Mouse (Mus musculus): ENCODE measurements around the gene Atf7. TPM values are rescaled to one million over a fixed set of nuclear protein-coding genes. Genes with fewer than 3 reads are reported as not detected.
A peak's percentile ranks its signal among the peaks of the same experiment; 100 is the strongest.
"Not testable (repeated sequence)": the region's sequence is repeated elsewhere in the genome, so short reads cannot be mapped to it uniquely, and the experiment has no call there.

Gene Atf7
- 17.5 and 20.4 TPM in 2 replicates for polyA plus RNA-seq (2016; fragmentation: Nextera tagmentation; extraction: Ambion mirVana)

GRCm38 (mm10) chr15:102624970-102625686, at the start of gene Atf7, which contains the start of gene Gm28047:
Gene Atf7, minus strand, starts transcription at chr15:102625464.
Gene Gm28047, minus strand, starts transcription at chr15:102625067.
- Histone ChIP-seq H3K4me1 (replicated peaks) (peaks cover 25% of the 10 kb centered on the region), H3K36me3 (no peaks in the 10 kb centered on the region), H3K9me3 (no peaks in the 10 kb centered on the region), H3K27ac (peak within 1 kb of the TSS; percentile 98), H3K27me3 (ENCODE audit: insufficient read depth, poor library complexity, severe bottlenecking) (no peaks in the 10 kb centered on the region), H3K4me3 (peak within 1 kb of the TSS; percentile 75)
- DNase-seq (ENCODE audit: low spot score): peak; percentile 99
- WGBS: under 1% methylated on average over 51 of the region's 51 CpGs

GRCm38 (mm10) chr15:102673548-102673947, 48.3 kb upstream of the Atf7 start:
- DNase-seq (ENCODE audit: low spot score): peak; percentile 70
- Histone ChIP-seq H3K27ac (peak overlapping the region; percentile 100), H3K36me3 (peaks cover 5% of the 10 kb centered on the region; the same call in 1 of the 2 replicates), H3K27me3 (ENCODE audit: insufficient read depth, poor library complexity, severe bottlenecking) (no peaks in the 10 kb centered on the region), H3K9me3 (no peaks in the 10 kb centered on the region), H3K4me3 (peak overlapping the region; percentile 88), H3K4me1 (replicated peaks) (peaks cover 44% of the 10 kb centered on the region)
- 6% methylated on average over 10 of the region's 10 CpGs for WGBS

- 6% methylated on average over 37 of the region's 37 CpGs for whole genome bisulfite sequencing
- Histone ChIP-seq H3K4me3 (peak within 1 kb of the TSS; percentile 88), H3K4me1 (replicated peaks) (peaks cover 44% of the 10 kb centered on the region), H3K27me3 (ENCODE audit: insufficient read depth, poor library complexity, severe bottlenecking) (no peaks in the 10 kb centered on the region), H3K27ac (peak within 1 kb of the TSS; percentile 100), H3K36me3 (peaks cover 12% of the 10 kb centered on the region), H3K9me3 (no peaks in the 10 kb centered on the region)
- peak; percentile 71 for DNase-seq (ENCODE audit: low spot score)
Observed at GRCm38 (mm10) chr15:102672215-102673071, 47.2 kb upstream of the Atf7 start, which contains the start of gene Atp5g2. Gene Atp5g2, minus strand, starts transcription at chr15:102672352.

- Histone ChIP-seq H3K36me3 (peaks cover 18% of the 10 kb centered on the region), H3K4me3 (peak overlapping the region; percentile 88), H3K4me1 (replicated peaks) (peaks cover 44% of the 10 kb centered on the region), H3K9me3 (no peaks in the 10 kb centered on the region), H3K27ac (peak overlapping the region; percentile 100), H3K27me3 (ENCODE audit: insufficient read depth, poor library complexity, severe bottlenecking) (no peaks in the 10 kb centered on the region)
- 1% methylated on average over 29 of the region's 34 CpGs for WGBS
- peak; percentile 89 for DNase-seq (ENCODE audit: low spot score)
Observed at GRCm38 (mm10) chr15:102671721-102672214, 46.5 kb upstream of the Atf7 start.

- under 1% methylated on average over 53 of the region's 53 CpGs for WGBS
Observed at GRCm38 (mm10) chr15:102670767-102671575, 45.7 kb upstream of the Atf7 start.

GRCm38 (mm10) chr15:102670281-102670680, 45.0 kb upstream of the Atf7 start:
- no peak for DNase-seq (ENCODE audit: low spot score)
- WGBS: 16% methylated on average over 6 of the region's 6 CpGs
- Histone ChIP-seq H3K4me3 (peak overlapping the region; percentile 88), H3K27ac (peak overlapping the region; percentile 100), H3K4me1 (replicated peaks) (peaks cover 44% of the 10 kb centered on the region), H3K9me3 (no peaks in the 10 kb centered on the region), H3K27me3 (ENCODE audit: insufficient read depth, poor library complexity, severe bottlenecking) (no peaks in the 10 kb centered on the region), H3K36me3 (peaks cover 33% of the 10 kb centered on the region)

More at GRCm38 (mm10) chr15:102670767-102671575, 45.7 kb upstream of the Atf7 start:
- Histone ChIP-seq H3K27me3 (ENCODE audit: insufficient read depth, poor library complexity, severe bottlenecking) (no peaks in the 10 kb centered on the region), H3K27ac (peak overlapping the region; percentile 100), H3K9me3 (no peaks in the 10 kb centered on the region), H3K4me1 (replicated peaks) (peaks cover 44% of the 10 kb centered on the region), H3K4me3 (peak overlapping the region; percentile 88), H3K36me3 (peaks cover 26% of the 10 kb centered on the region)
- DNase-seq (ENCODE audit: low spot score): peak; percentile 99

- no peak for DNase-seq (ENCODE audit: low spot score)
- Histone ChIP-seq H3K9me3 (no peaks in the 10 kb centered on the region), H3K4me3 (peak overlapping the region; percentile 88), H3K27me3 (ENCODE audit: insufficient read depth, poor library complexity, severe bottlenecking) (no peaks in the 10 kb centered on the region), H3K27ac (peak overlapping the region; percentile 100), H3K4me1 (replicated peaks) (peaks cover 44% of the 10 kb centered on the region), H3K36me3 (peaks cover 40% of the 10 kb centered on the region)
- 91% methylated on average over 8 of the region's 8 CpGs for WGBS
Observed at GRCm38 (mm10) chr15:102669571-102669970, 44.3 kb upstream of the Atf7 start.

- Histone ChIP-seq H3K36me3 (peaks cover 81% of the 10 kb centered on the region), H3K4me3 (no peak overlapping the region), H3K4me1 (replicated peaks) (peaks cover 12% of the 10 kb centered on the region), H3K9me3 (no peaks in the 10 kb centered on the region), H3K27me3 (ENCODE audit: insufficient read depth, poor library complexity, severe bottlenecking) (no peaks in the 10 kb centered on the region), H3K27ac (no peak overlapping the region)
- peak; percentile 43 for DNase-seq (ENCODE audit: low spot score)
- 54% methylated on average over 4 of the region's 4 CpGs for WGBS
Observed at GRCm38 (mm10) chr15:102665494-102665893, 40.2 kb upstream of the Atf7 start.

GRCm38 (mm10) chr15:102663825-102664224, 38.6 kb upstream of the Atf7 start:
- no peak for DNase-seq (ENCODE audit: low spot score)
- 91% methylated on average over 8 of the region's 8 CpGs for WGBS
- H3K27me3 ChIP-seq (ENCODE audit: insufficient read depth, poor library complexity, severe bottlenecking): no peaks in the 10 kb centered on the region
- no peak overlapping the region for H3K4me3 ChIP-seq
- no peaks in the 10 kb centered on the region for H3K4me1 ChIP-seq (replicated peaks)
- H3K9me3 ChIP-seq: no peaks in the 10 kb centered on the region
- no peak overlapping the region for H3K27ac ChIP-seq
- peaks cover 91% of the 10 kb centered on the region for H3K36me3 ChIP-seq

- H3K36me3 ChIP-seq: peaks cover 84% of the 10 kb centered on the region
- not testable (repeated sequence) for H3K4me3 ChIP-seq; H3K4me1 ChIP-seq (replicated peaks); DNase-seq (ENCODE audit: low spot score); H3K9me3 ChIP-seq; H3K27ac ChIP-seq; H3K27me3 ChIP-seq (ENCODE audit: insufficient read depth, poor library complexity, severe bottlenecking)
- 100% methylated on average over 1 of the region's 2 CpGs for WGBS
Observed at GRCm38 (mm10) chr15:102662601-102663000, 37.3 kb upstream of the Atf7 start.

- Histone ChIP-seq H3K27me3 (ENCODE audit: insufficient read depth, poor library complexity, severe bottlenecking) (no peaks in the 10 kb centered on the region), H3K27ac (no peak overlapping the region), H3K4me3 (no peak overlapping the region), H3K9me3 (no peaks in the 10 kb centered on the region), H3K4me1 (replicated peaks) (peaks cover 18% of the 10 kb centered on the region; the same call in 1 of the 2 replicates), H3K36me3 (peaks cover 37% of the 10 kb centered on the region)
- no peak for DNase-seq (ENCODE audit: low spot score)
- WGBS: 80% methylated on average over 3 of the region's 3 CpGs
Observed at GRCm38 (mm10) chr15:102657926-102658381, 32.7 kb upstream of the Atf7 start.

GRCm38 (mm10) chr15:102656658-102657057, 31.4 kb upstream of the Atf7 start:
- H3K27ac ChIP-seq: peak overlapping the region; percentile 19
- H3K27me3 ChIP-seq (ENCODE audit: insufficient read depth, poor library complexity, severe bottlenecking): no peaks in the 10 kb centered on the region
- H3K36me3 ChIP-seq: peaks cover 24% of the 10 kb centered on the region
- peak; percentile 46 for DNase-seq (ENCODE audit: low spot score)
- no peaks in the 10 kb centered on the region for H3K9me3 ChIP-seq
- H3K4me1 ChIP-seq (replicated peaks): peaks cover 18% of the 10 kb centered on the region; the same call in 1 of the 2 replicates
- WGBS: 11% methylated on average over 4 of the region's 4 CpGs
- no peak overlapping the region for H3K4me3 ChIP-seq
